Comparison of ENCODE assay signal across 30 mouse cellular contexts in genomic region chr10:70417811-70418486, GRCm38 (mm10). TPM values are rescaled to one million over a fixed set of nuclear protein-coding genes. Genes with fewer than 3 reads are reported as not detected.
DNase-seq lines count a peak whose midpoint lies in the region; ATAC-seq and TF ChIP-seq lines count a peak whose summit lies in the region.
"Had no signal": no experiment of that assay in that cellular context is flagged by ENCODE, and none has a peak within 500 bp of the region (broad histone marks: within the 10 kb centered on the region; RNA-seq: fewer than 3 reads in every experiment).

No protein-coding gene starts in this region.

- H3K36me3 ChIP-seq in kidney, embryonic 14.5 days (ENCODE audit: control insufficient read depth, insufficient read depth, low read length), result no peaks in the 10 kb centered on the region
- no peaks in the 10 kb centered on the region for H3K36me3 ChIP-seq in midbrain, postnatal 0 days (ENCODE audit: insufficient read depth, low read length)
- H3K36me3 ChIP-seq in midbrain, embryonic 11.5 days (ENCODE audit: control insufficient read depth, insufficient read depth, low read length), result no peaks in the 10 kb centered on the region
- H3K36me3 ChIP-seq: embryonic facial prominence, embryonic 12.5 days; G1E; hindbrain, embryonic 12.5 days; liver, embryonic 12.5 days; neural tube, embryonic 13.5 days had no signal

- no peak overlapping the region for H3K4me2 ChIP-seq in kidney, embryonic 14.5 days (replicated peaks; ENCODE audit: low read depth, low read length)
- no peak overlapping the region for H3K4me2 ChIP-seq in midbrain, postnatal 0 days (ENCODE audit: low read depth, low read length, poor library complexity, severe bottlenecking)
- no peak overlapping the region for H3K4me2 ChIP-seq in midbrain, embryonic 11.5 days
- H3K4me2 ChIP-seq: embryonic facial prominence, embryonic 12.5 days; forebrain, embryonic 13.5 days; hindbrain, embryonic 12.5 days; liver, embryonic 12.5 days; neural tube, embryonic 13.5 days had no signal

- no peak for TF ChIP-seq CTCF in midbrain, postnatal 0 days (IDR thresholded peaks at IDR 0.05)

- no peak overlapping the region for H3K27ac ChIP-seq in kidney, embryonic 14.5 days (ENCODE audit: low read depth, low read length)
- H3K27ac ChIP-seq in midbrain, postnatal 0 days (ENCODE audit: low read depth, low read length), result 0 out of 2 replicates have a peak overlapping the region, but pooled peaks have one; percentile 12
- no peak overlapping the region for H3K27ac ChIP-seq in midbrain, embryonic 11.5 days (ENCODE audit: low read depth, low read length)
- H3K27ac ChIP-seq: embryonic facial prominence, embryonic 12.5 days; forebrain, embryonic 13.5 days; hindbrain, embryonic 12.5 days; liver, embryonic 12.5 days; neural tube, embryonic 13.5 days had no signal

- no peaks in the 10 kb centered on the region for H3K4me1 ChIP-seq in kidney, embryonic 14.5 days (ENCODE audit: control insufficient read depth, insufficient read depth, low read length)
- H3K4me1 ChIP-seq in midbrain, postnatal 0 days (ENCODE audit: insufficient read depth, low read length), result no peaks in the 10 kb centered on the region
- H3K4me1 ChIP-seq in midbrain, embryonic 11.5 days (ENCODE audit: control insufficient read depth, insufficient read depth, low read length), result peaks cover 11% of the 10 kb centered on the region; the same call in 1 of the 2 replicates
- H3K4me1 ChIP-seq: embryonic facial prominence, embryonic 12.5 days; liver, embryonic 12.5 days had no signal

- peak; percentile 42 for DNase-seq in kidney, adult 11 months
- DNase-seq in layer of hippocampus, adult 11-12 months (ENCODE audit: low spot score), result peak; percentile 47
- DNase-seq in layer of hippocampus, postnatal 36 days, result no peak
- no peak for DNase-seq in midbrain, postnatal 0 days (ENCODE audit: low spot score)
- no peak for DNase-seq in midbrain, embryonic 11.5 days (ENCODE audit: low spot score, missing footprints)
- no peak for DNase-seq in B cell, adult 2 months
- DNase-seq: adrenal gland, adult 2 months; cerebellum, adult 18-20 months; cerebellum, postnatal 14 days; gastrocnemius, postnatal 10 days; lung, adult 18-20 months; lung, postnatal 14 days; midbrain, embryonic 14.5 days; retina, postnatal 1 day; right cerebral cortex, postnatal 25 days; spleen, adult 18-20 months; thymus, postnatal 14 days had no signal

- H3K4me3 ChIP-seq in kidney, embryonic 14.5 days (ENCODE audit: low read length), result no peak overlapping the region
- no peak overlapping the region for H3K4me3 ChIP-seq in midbrain, postnatal 0 days (ENCODE audit: low read depth, low read length)
- no peak overlapping the region for H3K4me3 ChIP-seq in midbrain, embryonic 11.5 days (ENCODE audit: low read depth, low read length)
- H3K4me3 ChIP-seq: embryonic facial prominence, embryonic 12.5 days; erythroblast, embryonic 14.5 days; forebrain, embryonic 13.5 days; hindbrain, embryonic 12.5 days; liver, embryonic 12.5 days; myocyte; neural tube, embryonic 13.5 days had no signal

- H3K9ac ChIP-seq in kidney, embryonic 14.5 days (ENCODE audit: low read depth, low read length), result no peak overlapping the region
- no peak overlapping the region for H3K9ac ChIP-seq in midbrain, postnatal 0 days (replicated peaks; ENCODE audit: low read length, poor library complexity, severe bottlenecking)
- no peak overlapping the region for H3K9ac ChIP-seq in midbrain, embryonic 11.5 days (ENCODE audit: low read length)
- H3K9ac ChIP-seq: embryonic facial prominence, embryonic 12.5 days; forebrain, embryonic 13.5 days; hindbrain, embryonic 12.5 days; liver, embryonic 12.5 days; neural tube, embryonic 13.5 days had no signal

- no peaks in the 10 kb centered on the region for H3K9me3 ChIP-seq in kidney, embryonic 14.5 days (ENCODE audit: control insufficient read depth, low read length)
- H3K9me3 ChIP-seq in midbrain, postnatal 0 days (ENCODE audit: low read length), result no peaks in the 10 kb centered on the region
- no peaks in the 10 kb centered on the region for H3K9me3 ChIP-seq in midbrain, embryonic 11.5 days (ENCODE audit: control insufficient read depth, low read length)
- H3K9me3 ChIP-seq: embryonic facial prominence, embryonic 12.5 days; forebrain, embryonic 13.5 days; hindbrain, embryonic 12.5 days; liver, embryonic 12.5 days; neural tube, embryonic 13.5 days had no signal

- ATAC-seq in kidney, embryonic 14.5 days (ENCODE audit: low FRiP score, low TSS enrichment), result no peak
- no peak for ATAC-seq in midbrain, postnatal 0 days (ENCODE audit: low FRiP score)
- no peak for ATAC-seq in midbrain, embryonic 11.5 days (ENCODE audit: low FRiP score)
- ATAC-seq: forebrain, embryonic 13.5 days; intestine, postnatal 0 days; liver, embryonic 12.5 days; Patski had no signal

- whole genome bisulfite sequencing in kidney, embryonic 14.5 days, result 86% methylated on average over 6 of the region's 6 CpGs
- 93% methylated on average over 6 of the region's 6 CpGs for WGBS in midbrain, postnatal 0 days
- 93% methylated on average over 6 of the region's 6 CpGs for WGBS in midbrain, embryonic 11.5 days

- H3K27me3 ChIP-seq in kidney, embryonic 14.5 days (ENCODE audit: control insufficient read depth, insufficient read depth, low read length), result no peaks in the 10 kb centered on the region
- no peaks in the 10 kb centered on the region for H3K27me3 ChIP-seq in midbrain, postnatal 0 days (ENCODE audit: insufficient read depth, low read length)
- H3K27me3 ChIP-seq in midbrain, embryonic 11.5 days (ENCODE audit: control insufficient read depth, insufficient read depth, low read length), result no peaks in the 10 kb centered on the region
- H3K27me3 ChIP-seq: CH12.LX; embryonic facial prominence, embryonic 12.5 days; hindbrain, embryonic 12.5 days; liver, embryonic 12.5 days; neural tube, embryonic 13.5 days; Patski had no signal

RNA-seq across cellular contexts. Expression of gene Fam13c, which starts 22.3 kb away (rescaled TPM):
- 4.1 and 6.0 TPM in 2 replicates for polyA plus RNA-seq in kidney, embryonic 14.5 days (2014; fragmentation: Nextera tagmentation; extraction: Ambion mirVana)
- total RNA-seq in layer of hippocampus, postnatal 36 days (2021), result 10 to 100 TPM; 88.2 to 88.8 TPM
- total RNA-seq in midbrain, postnatal 0 days (2014; rRNA removed), result 10.1 and 11.0 TPM in 2 replicates
- 23.1 and 23.6 TPM in 2 replicates for polyA plus RNA-seq in midbrain, postnatal 0 days (2015; fragmentation: Nextera tagmentation; extraction: Ambion mirVana)
- 18.6 and 19.3 TPM in 2 replicates for polyA plus RNA-seq in midbrain, embryonic 11.5 days (2014; fragmentation: Nextera tagmentation; extraction: Ambion mirVana)
- total RNA-seq: CH12.LX; granulocyte monocyte progenitor cell, adult 5-6 weeks had no signal
- polyA plus RNA-seq: erythroblast, embryonic 14.5 days; G1E had no signal

Comparison
In these comparisons a context has a peak if more than half of its experiments do, and no peak if none do; other contexts are left out.
1. DNase-seq: peak in kidney, adult 11 months (single experiment) and layer of hippocampus, adult 11-12 months (single experiment); none in layer of hippocampus, postnatal 36 days (0 of 2), midbrain, postnatal 0 days (single experiment), midbrain, embryonic 11.5 days (single experiment) and B cell, adult 2 months (0 of 2).